Mouse (Mus musculus) hindbrain, embryonic 10.5 days (tissue): ENCODE data around the gene E130308A19Rik. TPM values are rescaled to one million over a fixed set of nuclear protein-coding genes. Genes with fewer than 3 reads are reported as not detected.
A peak's percentile ranks its signal among the peaks of the same experiment; 100 is the strongest.

Source experiments
- DNase-seq: peaks from one replicate; pipeline ENCODE4 v3.0.0-alpha.2; 2017; ENCODE audit warnings: low spot score
- H3K27ac ChIP-seq: fragments of 300-500 bp; sonication (generic); 2 replicates; pipeline ENCODE4 v1.5.1; 2016; ENCODE audit warnings: mild to moderate bottlenecking, moderate library complexity
- H3K27me3 ChIP-seq: fragments of 300-500 bp; sonication (generic); 2 replicates; pipeline ENCODE4 v1.6.1; 2016; ENCODE audit warnings: mild to moderate bottlenecking; ENCODE audit not compliant: poor library complexity, insufficient read depth, severe bottlenecking
- H3K36me3 ChIP-seq: fragments of 300-500 bp; sonication (generic); 2 replicates; pipeline ENCODE4 v1.6.1; 2016; ENCODE audit warnings: mild to moderate bottlenecking, moderate library complexity
- H3K4me1 ChIP-seq: fragments of 300-500 bp; sonication (generic); replicated peaks from 2 replicates; pipeline ENCODE4 v1.6.1; 2016; ENCODE audit warnings: mild to moderate bottlenecking
- H3K4me3 ChIP-seq: fragments of 300-500 bp; sonication (generic); 2 replicates; pipeline ENCODE4 v1.5.1; 2016; ENCODE audit warnings: mild to moderate bottlenecking, moderate library complexity
- H3K9me3 ChIP-seq: fragments of 300-500 bp; sonication (generic); 2 replicates; pipeline ENCODE4 v1.6.1; 2016; ENCODE audit warnings: mild to moderate bottlenecking, moderate library complexity
- WGBS: fragments of 180-500 bp; shearing (Covaris S2); methylation state at CpG from one replicate; pipeline ENCODE4 v1.1.7; 2016; 5-methylcytosine and 5-hydroxymethylcytosine counted together
- polyA plus RNA-seq: library from polyadenylated mRNA; unstranded; fragments of >200 nt; fragmentation: Nextera tagmentation; extraction: Ambion mirVana; gene quantifications from 2 replicates; pipeline ENCODE4 v1.2.1, GENCODE M21; 2016

E130308A19Rik gene
- polyA plus RNA-seq = 49.3 and 52.3 TPM in 2 replicates

- DNase-seq = peak; percentile 87
- no peaks in the 10 kb centered on the region for H3K36me3 ChIP-seq
- WGBS = under 1% methylated on average over 100 of the region's 120 CpGs
- H3K9me3 ChIP-seq = no peaks in the 10 kb centered on the region
- H3K27ac ChIP-seq = peak within 1 kb of the TSS; percentile 99
- peaks cover 44% of the 10 kb centered on the region for H3K4me1 ChIP-seq
- H3K4me3 ChIP-seq = peak within 1 kb of the TSS; percentile 94
- H3K27me3 ChIP-seq = no peaks in the 10 kb centered on the region
These were observed at the start of gene E130308A19Rik for GRCm38 (mm10) chr4:59625998-59626910. Gene E130308A19Rik (plus strand): TSS chr4:59626211.

- no peaks in the 10 kb centered on the region for H3K36me3 ChIP-seq
- no peaks in the 10 kb centered on the region for H3K27me3 ChIP-seq
- peak overlapping the region; percentile 88 for H3K27ac ChIP-seq
- peak overlapping the region; percentile 72 for H3K4me3 ChIP-seq
- under 1% methylated on average over 23 of the region's 23 CpGs for WGBS
- H3K4me1 ChIP-seq = peaks cover 18% of the 10 kb centered on the region
- no peaks in the 10 kb centered on the region for H3K9me3 ChIP-seq
- peak; percentile 62 for DNase-seq
These were observed 45.3 kb upstream of the E130308A19Rik start for GRCm38 (mm10) chr4:59580495-59581281.

DNA sequence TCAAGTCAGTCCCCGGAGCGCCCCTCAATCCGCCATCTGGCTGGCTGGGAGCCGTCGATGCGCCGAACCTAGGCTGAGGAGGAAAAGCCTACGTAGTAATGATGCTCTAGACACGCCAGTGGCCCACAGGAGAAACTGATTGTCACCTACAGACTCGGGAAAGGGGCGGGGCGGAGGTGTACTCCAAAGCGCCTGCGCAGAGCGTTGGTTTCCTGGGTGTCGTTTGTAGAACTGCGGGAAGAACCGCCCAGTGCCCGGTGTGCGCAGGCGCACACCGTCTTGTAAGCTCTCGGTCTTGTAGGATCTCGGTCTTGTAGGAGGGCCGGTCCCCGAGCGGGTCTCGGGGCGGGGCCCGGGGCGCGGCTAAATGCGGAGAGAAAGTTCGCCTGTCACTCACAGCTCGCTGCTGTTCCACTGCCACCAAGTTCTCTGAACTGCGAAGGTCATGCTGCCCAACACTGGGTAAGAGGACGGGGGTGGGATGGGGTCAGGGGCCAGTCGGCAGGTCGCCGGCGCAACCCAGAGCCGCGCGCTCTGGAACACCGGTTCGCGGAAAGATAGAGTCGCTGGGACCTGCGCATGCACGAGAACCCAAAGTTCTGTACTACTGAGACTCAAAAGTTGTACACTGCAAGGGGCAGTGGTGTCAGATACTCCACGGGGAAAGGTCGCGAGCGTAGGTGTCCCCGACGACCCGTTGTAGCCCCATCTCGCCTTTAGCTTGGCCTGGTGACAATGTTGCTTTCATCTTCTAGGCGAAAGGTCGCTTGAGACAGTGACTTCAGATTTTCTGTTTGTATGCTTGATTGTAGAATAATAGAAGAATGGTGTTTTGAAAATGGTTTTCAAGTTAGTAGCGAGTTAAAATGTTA lies 44.5 kb upstream of the E130308A19Rik start, which contains the start of gene Hsdl2:
Gene Hsdl2 (plus strand): TSS at position 250 of the 872 bp plus-strand sequence.
- H3K27ac ChIP-seq = peak within 1 kb of the TSS; percentile 88
- H3K9me3 ChIP-seq = no peaks in the 10 kb centered on the region
- H3K4me1 ChIP-seq = peaks cover 18% of the 10 kb centered on the region
- DNase-seq = peak; percentile 98
- peak within 1 kb of the TSS; percentile 72 for H3K4me3 ChIP-seq
- H3K36me3 ChIP-seq = no peaks in the 10 kb centered on the region
- H3K27me3 ChIP-seq = no peaks in the 10 kb centered on the region
- under 1% methylated on average over 61 of the region's 61 CpGs for WGBS

DNA sequence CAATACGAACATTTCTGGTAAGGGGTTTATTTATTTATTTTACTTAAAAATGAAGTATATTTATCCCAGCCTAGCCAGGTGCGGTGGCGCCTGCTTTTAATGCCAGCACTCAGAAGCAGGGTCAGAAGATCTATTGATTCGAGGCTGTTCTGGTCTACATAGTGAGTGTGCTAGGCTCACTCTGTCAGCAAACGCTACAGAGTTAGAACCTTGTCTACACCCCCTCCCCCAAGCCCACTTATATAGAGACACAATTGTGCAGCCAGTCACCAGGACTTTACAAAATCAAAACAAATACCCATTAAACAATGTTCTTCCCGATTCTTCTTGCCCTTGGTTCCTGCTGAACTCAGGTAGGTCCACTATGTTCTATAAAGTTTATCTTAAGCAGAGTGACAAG lies 43.8 kb upstream of the E130308A19Rik start:
- no peak overlapping the region for H3K27ac ChIP-seq
- no peaks in the 10 kb centered on the region for H3K27me3 ChIP-seq
- peaks cover 18% of the 10 kb centered on the region for H3K4me1 ChIP-seq
- no peaks in the 10 kb centered on the region for H3K36me3 ChIP-seq
- peak overlapping the region; percentile 72 for H3K4me3 ChIP-seq
- DNase-seq = no peak
- WGBS = 29% methylated on average over 6 of the region's 6 CpGs
- no peaks in the 10 kb centered on the region for H3K9me3 ChIP-seq

- Histone ChIP-seq H3K9me3 (no peaks in the 10 kb centered on the region), H3K27ac (no peak overlapping the region), H3K4me3 (no peak overlapping the region), H3K27me3 (no peaks in the 10 kb centered on the region), H3K36me3 (no peaks in the 10 kb centered on the region), H3K4me1 (peaks cover 7% of the 10 kb centered on the region)
- no peak for DNase-seq
- WGBS = 79% methylated on average over 5 of the region's 5 CpGs
These were observed 40.9 kb upstream of the E130308A19Rik start for GRCm38 (mm10) chr4:59585097-59585496.

GRCm38 (mm10) chr4:59587215-59587871 lies 38.7 kb upstream of the E130308A19Rik start:
- Histone ChIP-seq H3K27me3 (no peaks in the 10 kb centered on the region), H3K9me3 (no peaks in the 10 kb centered on the region), H3K4me3 (no peak overlapping the region), H3K36me3 (no peaks in the 10 kb centered on the region), H3K4me1 (no peaks in the 10 kb centered on the region; the same call in 1 of the 2 replicates), H3K27ac (no peak overlapping the region)
- WGBS = 67% methylated on average over 2 of the region's 2 CpGs
- no peak for DNase-seq

DNA sequence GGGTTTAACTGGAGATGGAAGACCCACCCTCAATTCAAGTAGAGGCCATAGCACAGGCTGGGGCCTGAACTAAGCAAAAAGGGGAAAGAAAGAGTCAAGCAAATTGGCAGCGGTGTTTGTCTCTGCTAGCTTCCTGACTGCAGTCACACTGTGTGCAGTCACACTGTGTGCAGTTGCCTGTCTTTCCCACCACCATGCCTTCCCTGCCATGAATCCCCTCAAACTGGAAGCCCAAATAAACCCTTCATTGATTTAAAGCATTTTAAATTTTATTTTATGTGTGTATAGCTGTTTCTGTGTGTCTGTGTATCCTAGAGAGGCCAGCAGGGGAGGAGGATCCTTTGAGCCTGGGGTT lies 38.2 kb upstream of the E130308A19Rik start:
- Histone ChIP-seq H3K36me3 (no peaks in the 10 kb centered on the region), H3K4me1 (no peaks in the 10 kb centered on the region), H3K27me3 (no peaks in the 10 kb centered on the region), H3K27ac (no peak overlapping the region), H3K9me3 (no peaks in the 10 kb centered on the region), H3K4me3 (no peak overlapping the region)
- WGBS = 91% methylated on average over 1 of the region's 1 CpGs
- DNase-seq = no peak

- Histone ChIP-seq H3K27ac (no peak overlapping the region), H3K36me3 (no peaks in the 10 kb centered on the region)
These were observed 31.4 kb upstream of the E130308A19Rik start for GRCm38 (mm10) chr4:59594614-59595013.

GRCm38 (mm10) chr4:59596556-59596955 lies 29.5 kb upstream of the E130308A19Rik start:
- WGBS = 93% methylated on average over 2 of the region's 2 CpGs

More at GRCm38 (mm10) chr4:59594614-59595013, 31.4 kb upstream of the E130308A19Rik start:
- Histone ChIP-seq H3K27me3 (no peaks in the 10 kb centered on the region), H3K9me3 (no peaks in the 10 kb centered on the region), H3K4me3 (no peak overlapping the region), H3K4me1 (no peaks in the 10 kb centered on the region)
- WGBS = 84% methylated on average over 2 of the region's 2 CpGs
- DNase-seq = no peak

DNA sequence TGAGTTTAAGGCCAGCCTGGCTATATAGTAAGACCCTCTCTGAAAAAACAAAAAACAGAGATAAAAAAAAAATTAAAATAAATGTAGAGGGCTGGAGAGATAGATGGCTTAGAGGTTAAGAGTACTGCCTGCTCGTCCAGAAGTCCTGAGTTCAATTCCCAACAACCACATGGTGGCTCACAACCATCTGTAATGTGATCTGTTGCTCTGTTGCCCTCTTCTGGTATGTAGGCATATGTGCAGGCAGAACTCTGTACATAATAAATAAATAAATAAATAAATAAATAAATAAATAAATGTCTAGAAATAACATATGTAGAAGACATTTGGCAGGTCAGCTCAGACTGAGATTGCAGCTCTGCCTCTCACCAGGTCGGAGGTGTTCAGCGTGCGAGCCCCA lies 23.3 kb upstream of the E130308A19Rik start:
- no peak for DNase-seq
- 89% methylated on average over 4 of the region's 4 CpGs for WGBS
- no peak overlapping the region for H3K27ac ChIP-seq
- no peaks in the 10 kb centered on the region for H3K9me3 ChIP-seq
- no peaks in the 10 kb centered on the region for H3K4me1 ChIP-seq
- H3K27me3 ChIP-seq = no peaks in the 10 kb centered on the region
- no peak overlapping the region for H3K4me3 ChIP-seq
- H3K36me3 ChIP-seq = no peaks in the 10 kb centered on the region

More at GRCm38 (mm10) chr4:59596556-59596955, 29.5 kb upstream of the E130308A19Rik start:
- H3K9me3 ChIP-seq = no peaks in the 10 kb centered on the region
- H3K36me3 ChIP-seq = no peaks in the 10 kb centered on the region
- no peak for DNase-seq
- no peak overlapping the region for H3K27ac ChIP-seq
- H3K4me1 ChIP-seq = no peaks in the 10 kb centered on the region
- no peaks in the 10 kb centered on the region for H3K27me3 ChIP-seq
- H3K4me3 ChIP-seq = no peak overlapping the region

DNA sequence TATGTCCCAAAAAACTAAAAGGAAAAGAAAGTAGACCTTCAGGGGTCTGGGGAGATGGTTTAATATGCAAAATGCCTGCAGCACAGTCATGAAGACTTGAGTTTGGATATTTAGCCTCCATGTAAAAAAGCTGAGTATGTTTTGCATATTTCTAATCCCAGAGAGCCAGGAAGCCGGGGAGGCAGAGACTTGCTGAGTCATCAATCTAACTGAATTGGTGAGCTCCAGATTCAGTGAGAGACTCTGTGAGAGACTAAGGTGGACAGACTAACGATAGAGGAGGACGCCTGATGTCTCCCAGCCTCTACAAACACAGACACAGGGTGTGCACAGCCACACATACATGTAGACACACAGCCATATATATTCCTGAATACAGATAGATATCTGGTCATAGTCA lies 21.1 kb upstream of the E130308A19Rik start:
- Histone ChIP-seq H3K4me1 (no peaks in the 10 kb centered on the region), H3K4me3 (no peak overlapping the region), H3K9me3 (no peaks in the 10 kb centered on the region), H3K27ac (no peak overlapping the region), H3K36me3 (no peaks in the 10 kb centered on the region), H3K27me3 (no peaks in the 10 kb centered on the region)
- DNase-seq = no peak
- WGBS = 77% methylated on average over 3 of the region's 3 CpGs

DNA sequence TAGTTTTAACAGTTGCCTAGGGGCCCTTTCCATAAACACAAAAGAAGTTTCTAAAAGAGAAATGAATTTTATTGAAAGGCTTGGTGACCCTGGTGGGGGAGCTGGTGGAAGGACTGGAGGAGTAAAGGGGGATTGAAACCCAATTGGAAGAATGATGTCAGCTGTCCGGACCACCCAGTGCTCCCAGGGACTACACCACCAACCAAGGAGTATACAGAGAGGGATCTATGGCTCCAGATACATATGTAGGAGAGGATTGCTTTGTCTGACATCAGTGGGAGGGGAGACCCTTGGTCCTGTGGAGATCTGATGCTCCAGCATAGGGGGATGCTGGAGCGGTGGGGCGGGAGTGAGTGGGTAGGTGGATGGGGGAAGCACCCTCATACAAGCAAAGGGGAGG lies 20.5 kb upstream of the E130308A19Rik start:
- DNase-seq = no peak
- Histone ChIP-seq H3K9me3 (no peaks in the 10 kb centered on the region), H3K4me1 (no peaks in the 10 kb centered on the region), H3K27ac (no peak overlapping the region), H3K36me3 (no peaks in the 10 kb centered on the region), H3K27me3 (no peaks in the 10 kb centered on the region), H3K4me3 (no peak overlapping the region)
- 92% methylated on average over 3 of the region's 3 CpGs for WGBS
